ENCODE assay signal across 8 mouse cellular contexts in genomic region chr10:37137531-37138310, GRCm38 (mm10). TPM values are rescaled to one million over a fixed set of nuclear protein-coding genes. Genes with fewer than 3 reads are reported as not detected.
DNase-seq lines count a peak whose midpoint lies in the region; ATAC-seq and TF ChIP-seq lines count a peak whose summit lies in the region.

No protein-coding gene starts in this region.

- peak overlapping the region; percentile 99 for H3K9ac ChIP-seq in ES-Bruce4 (ENCODE audit: low read depth, poor library complexity, severe bottlenecking)
- H3K9ac ChIP-seq in forebrain, embryonic 16.5 days (replicated peaks; ENCODE audit: low read depth, low read length): peak overlapping the region; percentile 93
- H3K9ac ChIP-seq in lung, embryonic 14.5 days: peak overlapping the region; percentile 99

- TF ChIP-seq EP300 in ES-Bruce4 (IDR thresholded peaks at IDR 0.05; ENCODE audit: insufficient read depth, low read depth, low read length): no peak

- no peak for TF ChIP-seq POLR2A in ES-Bruce4 (IDR thresholded peaks at IDR 0.05; ENCODE audit: insufficient read depth, low read length)

- H3K4me1 ChIP-seq in ES-Bruce4 (ENCODE audit: control insufficient read depth, insufficient read depth, low read length): no peaks in the 10 kb centered on the region
- peaks cover 13% of the 10 kb centered on the region for H3K4me1 ChIP-seq in forebrain, embryonic 16.5 days (replicated peaks; ENCODE audit: control insufficient read depth, insufficient read depth, low read length)
- H3K4me1 ChIP-seq in lung, embryonic 14.5 days (ENCODE audit: insufficient read depth): peaks cover 7% of the 10 kb centered on the region

- H3K9me3 ChIP-seq in ES-Bruce4 (replicated peaks; ENCODE audit: control insufficient read depth, insufficient read depth, low read length, poor library complexity, severe bottlenecking): no peaks in the 10 kb centered on the region
- no peaks in the 10 kb centered on the region for H3K9me3 ChIP-seq in forebrain, embryonic 16.5 days (ENCODE audit: control insufficient read depth, low read length)
- H3K9me3 ChIP-seq in lung, embryonic 14.5 days (ENCODE audit: low read depth, low read length): no peaks in the 10 kb centered on the region

- H3K27me3 ChIP-seq in ES-Bruce4 (ENCODE audit: control insufficient read depth, insufficient read depth, low read length, poor library complexity, severe bottlenecking): no peaks in the 10 kb centered on the region
- H3K27me3 ChIP-seq in forebrain, embryonic 16.5 days (replicated peaks; ENCODE audit: control insufficient read depth, insufficient read depth, low read length): no peaks in the 10 kb centered on the region
- no peaks in the 10 kb centered on the region for H3K27me3 ChIP-seq in lung, embryonic 14.5 days (ENCODE audit: insufficient read depth, low read length)

- H3K4me3 ChIP-seq in ES-Bruce4 (ENCODE audit: low read depth, low read length): peak overlapping the region; percentile 85
- H3K4me3 ChIP-seq in forebrain, embryonic 16.5 days (replicated peaks; ENCODE audit: low read length): peak overlapping the region; percentile 64
- H3K4me3 ChIP-seq in lung, embryonic 14.5 days (ENCODE audit: low read depth, low read length): peak overlapping the region; percentile 76

- TF ChIP-seq CTCF in ES-Bruce4 (IDR thresholded peaks at IDR 0.05; ENCODE audit: low read depth, low read length): no peak
- no peak for TF ChIP-seq CTCF in lung, embryonic 14.5 days (IDR thresholded peaks at IDR 0.05; ENCODE audit: low read depth)

- peaks cover 7% of the 10 kb centered on the region for H3K36me3 ChIP-seq in ES-Bruce4 (ENCODE audit: control insufficient read depth, insufficient read depth, low read length, poor library complexity, severe bottlenecking)
- peaks cover 4% of the 10 kb centered on the region; the same call in 1 of the 2 replicates for H3K36me3 ChIP-seq in forebrain, embryonic 16.5 days (ENCODE audit: control insufficient read depth, insufficient read depth)
- H3K36me3 ChIP-seq in lung, embryonic 14.5 days (ENCODE audit: insufficient read depth): peaks cover 38% of the 10 kb centered on the region

- ATAC-seq in cerebellum, adult (ENCODE audit: insufficient number of reproducible peaks, low FRiP score, low TSS enrichment): 0 out of 2 replicates have a peak, but pooled peaks have one; percentile 1
- ATAC-seq in forebrain, embryonic 16.5 days: no peak
- ATAC-seq in lung, embryonic 14.5 days (ENCODE audit: insufficient read depth): no peak

- 0% methylated on average over 24 of the region's 24 CpGs for WGBS in forebrain, embryonic 16.5 days
- under 1% methylated on average over 24 of the region's 24 CpGs for WGBS in lung, embryonic 14.5 days

- H3K4me2 ChIP-seq in forebrain, embryonic 16.5 days (ENCODE audit: low read length): peak overlapping the region; percentile 25; the same call in 1 of the 2 replicates
- H3K4me2 ChIP-seq in lung, embryonic 14.5 days: peak overlapping the region; percentile 72

- no peak overlapping the region; the same call in 1 of the 2 replicates for H3K27ac ChIP-seq in ES-Bruce4 (ENCODE audit: insufficient read depth, low read length)
- peak overlapping the region; percentile 99 for H3K27ac ChIP-seq in forebrain, embryonic 16.5 days (ENCODE audit: low read length)
- H3K27ac ChIP-seq in lung, embryonic 14.5 days (ENCODE audit: low read depth): peak overlapping the region; percentile 98

- peak; percentile 57 for DNase-seq in heart, postnatal 4 days
- peak; percentile 49 for DNase-seq in layer of hippocampus, adult 9-10 months (ENCODE audit: low spot score)
- peak; percentile 81 for DNase-seq in lung, embryonic 14.5 days
- peak; percentile 57 for DNase-seq in ovary, postnatal 36 days (ENCODE audit: low spot score)
- peak; percentile 76 for DNase-seq in thymus, postnatal 14 days

RNA-seq across cellular contexts. Expression of gene Marcks, which starts 1.0 kb away (rescaled TPM):
- 85.0 and 87.0 TPM in 2 replicates for polyA plus RNA-seq in ES-Bruce4 (2011; ENCODE audit: insufficient read depth, insufficient read length, low read depth, missing spikeins)
- 178 and 197 TPM in 2 replicates for polyA plus RNA-seq in forebrain, embryonic 16.5 days (2015; fragmentation: Nextera tagmentation; extraction: Ambion mirVana)
- 100 to 1,000 TPM; 142 to 146 TPM for total RNA-seq in heart, postnatal 4 days (2021)
- polyA plus RNA-seq in lung, embryonic 14.5 days (2014; fragmentation: Nextera tagmentation; extraction: Ambion mirVana): 162 and 168 TPM in 2 replicates
